Mouse (Mus musculus) liver, adult 2 months (tissue): ENCODE results near the gene Cnpy3.

Source experiments
- CTCF ChIP-seq: fragments of 200-500 bp; IDR thresholded peaks from 2 replicates; pipeline ENCODE4 v1.5.1; 2011; ENCODE audit warnings: low read depth, low read length, control low read depth
- POLR2A ChIP-seq: fragments of 200-500 bp; IDR thresholded peaks from 2 replicates; pipeline ENCODE4 v1.6.1; 2011; ENCODE audit warnings: low read length, control low read depth; ENCODE audit not compliant: insufficient read depth; ENCODE audit errors: extremely low read depth

- TF ChIP-seq POLR2A, result no peak
- TF ChIP-seq CTCF, result no peak
Measured at GRCm38 (mm10) chr17:46771616-46772015, 19.6 kb upstream of the Cnpy3 start.
